Mouse (Mus musculus) lung, postnatal 25 days (tissue): Measurements from ENCODE around the gene Ppil2.

Experiments used
- DNase-seq: peaks from one replicate; pipeline ENCODE4 v3.0.0; 2022; ENCODE audit warnings: low spot score

Gene Ppil2

GRCm38 (mm10) chr16:17110771-17111743 lies at the start of gene Ppil2:
Ppil2 (minus strand) TSS chr16:17111257.
- peak; percentile 85 for DNase-seq

- no peak for DNase-seq
Measured at GRCm38 (mm10) chr16:17154346-17154745, 43.3 kb upstream of the Ppil2 start.

- no peak for DNase-seq
Measured at GRCm38 (mm10) chr16:17151874-17152273, 40.8 kb upstream of the Ppil2 start.

- no peak for DNase-seq
Measured at GRCm38 (mm10) chr16:17150520-17151258, 39.6 kb upstream of the Ppil2 start.

GRCm38 (mm10) chr16:17148084-17148483 lies 37.0 kb upstream of the Ppil2 start:
- DNase-seq = no peak

- DNase-seq = no peak
Measured at GRCm38 (mm10) chr16:17147391-17147929, 36.4 kb upstream of the Ppil2 start.

GRCm38 (mm10) chr16:17146772-17147235 lies 35.7 kb upstream of the Ppil2 start, which contains the start of gene Ccdc116:
Ccdc116 (minus strand) TSS chr16:17147229.
- peak; percentile 72 for DNase-seq

GRCm38 (mm10) chr16:17144339-17144738 lies 33.3 kb upstream of the Ppil2 start, which contains the start of gene Ydjc:
Ydjc (plus strand) TSS chr16:17144621.
- no peak for DNase-seq

GRCm38 (mm10) chr16:17137355-17137754 lies 26.3 kb upstream of the Ppil2 start:
- DNase-seq = no peak

- DNase-seq = no peak
Measured at GRCm38 (mm10) chr16:17132906-17133200, 21.8 kb upstream of the Ppil2 start.

GRCm38 (mm10) chr16:17132089-17132905 lies 21.2 kb upstream of the Ppil2 start, which contains the start of gene Sdf2l1:
Sdf2l1 (minus strand) TSS chr16:17132383.
- DNase-seq = peak; percentile 97

- no peak for DNase-seq
Measured at GRCm38 (mm10) chr16:17131191-17132088, 20.4 kb upstream of the Ppil2 start.

GRCm38 (mm10) chr16:17127292-17127691 lies 16.2 kb upstream of the Ppil2 start:
- peak; percentile 45 for DNase-seq

GRCm38 (mm10) chr16:17124871-17125520 lies 13.9 kb upstream of the Ppil2 start, which contains the start of gene 2610318N02Rik:
2610318N02Rik (minus strand) TSS chr16:17125167.
- peak; percentile 82 for DNase-seq

GRCm38 (mm10) chr16:17124119-17124870 lies 13.2 kb upstream of the Ppil2 start:
- DNase-seq = no peak

GRCm38 (mm10) chr16:17121569-17121968 lies 10.5 kb upstream of the Ppil2 start:
- DNase-seq = no peak

GRCm38 (mm10) chr16:17117309-17117799 lies 6.3 kb upstream of the Ppil2 start:
- DNase-seq = no peak

GRCm38 (mm10) chr16:17104600-17104999 lies 6.5 kb downstream of the Ppil2 start:
- DNase-seq = no peak
